Mouse (Mus musculus): ENCODE data around the gene Isyna1.

Isyna1 gene

GRCm38 (mm10) chr8:70628986-70629490 lies 34.9 kb downstream of the Isyna1 start:
- DNase-seq, result no peak

- peak; percentile 80 to 90 for DNase-seq
These were observed 35.7 kb downstream of the Isyna1 start for GRCm38 (mm10) chr8:70629574-70630531.

- peak; percentile 82 to 92 for DNase-seq
These were observed 36.6 kb downstream of the Isyna1 start for GRCm38 (mm10) chr8:70630532-70631381.

- DNase-seq, result peak; percentile 82 to 93
These were observed 37.3 kb downstream of the Isyna1 start for GRCm38 (mm10) chr8:70631436-70631835.

GRCm38 (mm10) chr8:70632346-70632892 lies 38.2 kb downstream of the Isyna1 start, which contains the start of gene Gdf15:
Gene Gdf15 (minus strand): TSS chr8:70632456.
- DNase-seq, result no peak

GRCm38 (mm10) chr8:70634066-70634465 lies 39.9 kb downstream of the Isyna1 start:
- DNase-seq, result peak; percentile 89 to 94

- peak; percentile 61 to 84 for DNase-seq
These were observed 41.4 kb downstream of the Isyna1 start for GRCm38 (mm10) chr8:70635527-70635926.

- DNase-seq, result peak; percentile 64 to 90
These were observed 42.7 kb downstream of the Isyna1 start for GRCm38 (mm10) chr8:70636838-70637237.

GRCm38 (mm10) chr8:70638752-70639151 lies 44.6 kb downstream of the Isyna1 start:
- DNase-seq, result no peak

GRCm38 (mm10) chr8:70643019-70643418 lies 48.8 kb downstream of the Isyna1 start:
- DNase-seq, result no peak

- peak; percentile 65 to 70 for DNase-seq
These were observed 49.9 kb downstream of the Isyna1 start for GRCm38 (mm10) chr8:70644065-70644464.

- peak; percentile 69 to 82 for DNase-seq
These were observed 51.5 kb downstream of the Isyna1 start for GRCm38 (mm10) chr8:70645501-70646224.

GRCm38 (mm10) chr8:70646369-70646768 lies 52.2 kb downstream of the Isyna1 start:
- no peak for DNase-seq

GRCm38 (mm10) chr8:70646775-70647174 lies 52.6 kb downstream of the Isyna1 start:
- DNase-seq, result no peak

Measured in kidney, postnatal 25 days (tissue).